Mouse (Mus musculus) MEL (cell line): ENCODE results near the gene Myh9. TPM values are rescaled to one million over a fixed set of nuclear protein-coding genes. Genes with fewer than 3 reads are reported as not detected.

Experiments
- DNase-seq: peaks from one replicate; pipeline ENCODE4 v3.0.0; 2011; ENCODE audit warnings: low read depth, low spot score
- H3K27ac ChIP-seq: 2 replicates; pipeline ENCODE4 v1.5.1; 2012; ENCODE audit warnings: low read depth, mild to moderate bottlenecking, control low read depth, low read length, moderate library complexity; ENCODE audit not compliant: control insufficient read depth
- H3K27me3 ChIP-seq, 2 experiments: fragments of 150-350 bp in 1 of 2; sonication (generic) in 1 of 2; 2 replicates each; pipeline ENCODE4 v1.6.1; 2012; ENCODE audit warnings: low read length in 2 of 2, mild to moderate bottlenecking in 2 of 2, improper control_type of control experiment in 1 of 2, moderate library complexity in 1 of 2; ENCODE audit not compliant: insufficient read depth in 2 of 2, control insufficient read depth in 1 of 2
- H3K36me3 ChIP-seq, 2 experiments: 2 replicates each; pipeline ENCODE4 v1.6.1; 2012 to 2014; ENCODE audit warnings: low read length in 2 of 2, improper control_type of control experiment in 1 of 2, inconsistent platforms in 1 of 2, mild to moderate bottlenecking in 1 of 2; ENCODE audit not compliant: insufficient read depth in 2 of 2, control insufficient read depth in 1 of 2
- H3K4me1 ChIP-seq, 2 experiments: fragments of 150-350 bp in 1 of 2; sonication (generic) in 1 of 2; 2 replicates each; pipeline ENCODE4 v1.6.1; 2012; ENCODE audit warnings: low read length in 2 of 2, improper control_type of control experiment in 1 of 2, mild to moderate bottlenecking in 1 of 2; ENCODE audit not compliant: insufficient read depth in 2 of 2, control insufficient read depth in 1 of 2
- H3K4me3 ChIP-seq, 2 experiments: fragments of 150-350 bp in 1 of 2; sonication (generic) in 1 of 2; 2 replicates each; pipeline ENCODE4 v1.5.1; 2012; ENCODE audit warnings: low read depth in 2 of 2, low read length in 2 of 2, mild to moderate bottlenecking in 2 of 2, moderate library complexity in 2 of 2, control low read depth in 1 of 2, improper control_type of control experiment in 1 of 2; ENCODE audit not compliant: control insufficient read depth in 1 of 2, insufficient read depth in 1 of 2
- H3K79me2 ChIP-seq: 2 replicates; pipeline ENCODE4 v1.6.1; 2012; ENCODE audit warnings: mild to moderate bottlenecking, low read length, moderate library complexity; ENCODE audit not compliant: control insufficient read depth, poor library complexity, insufficient read depth
- H3K9ac ChIP-seq: 2 replicates; pipeline ENCODE4 v1.6.1; 2012; ENCODE audit warnings: low read depth, mild to moderate bottlenecking, control low read depth, low read length, moderate library complexity; ENCODE audit not compliant: control insufficient read depth, poor library complexity, severe bottlenecking
- H3K9me3 ChIP-seq: fragments of 150-350 bp; sonication (generic); replicated peaks from 2 replicates; pipeline ENCODE4 v1.6.1; 2012; ENCODE audit warnings: mild to moderate bottlenecking, low read length, improper control_type of control experiment, moderate library complexity; ENCODE audit not compliant: insufficient read depth
- BHLHE40 ChIP-seq: IDR thresholded peaks from 2 replicates; pipeline ENCODE4 v1.6.1; 2012; ENCODE audit warnings: low read depth, mild to moderate bottlenecking, inconsistent platforms, low read length, improper control_type of control experiment, borderline replicate concordance
- CHD2 ChIP-seq: IDR thresholded peaks from 2 replicates; pipeline ENCODE4 v1.6.1; 2011; ENCODE audit warnings: low read length, improper control_type of control experiment
- E2F4 ChIP-seq: IDR thresholded peaks from 2 replicates; pipeline ENCODE4 v1.6.1; 2011; ENCODE audit warnings: low read depth, low read length, improper control_type of control experiment, borderline replicate concordance
- ELF1 ChIP-seq: IDR thresholded peaks from 2 replicates; pipeline ENCODE4 v1.6.1; 2014; ENCODE audit warnings: low read depth, mild to moderate bottlenecking, inconsistent platforms, low read length, improper control_type of control experiment, moderate library complexity
- ETS1 ChIP-seq: IDR thresholded peaks from 2 replicates; pipeline ENCODE4 v1.6.1; 2012; ENCODE audit warnings: low read depth, mild to moderate bottlenecking, inconsistent platforms, low read length, improper control_type of control experiment, moderate library complexity
- GABPA ChIP-seq: IDR thresholded peaks from 2 replicates; pipeline ENCODE4 v1.6.1; 2012; ENCODE audit warnings: low read depth, mild to moderate bottlenecking, inconsistent platforms, low read length, improper control_type of control experiment, moderate library complexity
- HCFC1 ChIP-seq: IDR thresholded peaks from 2 replicates; pipeline ENCODE4 v1.6.1; 2012; ENCODE audit warnings: low read depth, mild to moderate bottlenecking, inconsistent platforms, low read length, improper control_type of control experiment, moderate library complexity
- MAX ChIP-seq: IDR thresholded peaks from 2 replicates; pipeline ENCODE4 v1.6.1; 2011; ENCODE audit warnings: low read length, improper control_type of control experiment
- MXI1 ChIP-seq: IDR thresholded peaks from 2 replicates; pipeline ENCODE4 v1.6.1; 2011; ENCODE audit warnings: mild to moderate bottlenecking, low read depth, low read length, improper control_type of control experiment
- MYB ChIP-seq: IDR thresholded peaks from 2 replicates; pipeline ENCODE4 v1.6.1; 2011; ENCODE audit warnings: mild to moderate bottlenecking, low read depth, low read length, improper control_type of control experiment
- NELFE ChIP-seq: IDR thresholded peaks from 2 replicates; pipeline ENCODE4 v1.6.1; 2011; ENCODE audit warnings: low read depth, low read length, improper control_type of control experiment
- POLR2A ChIP-seq, 2 experiments: IDR thresholded peaks; 2 replicates each; pipeline ENCODE4 v1.6.1; 2011 to 2012; ENCODE audit warnings: low read length in 2 of 2, mild to moderate bottlenecking in 2 of 2, control low read depth in 1 of 2, improper control_type of control experiment in 1 of 2, low read depth in 1 of 2, moderate library complexity in 1 of 2; ENCODE audit not compliant: control insufficient read depth in 1 of 2, insufficient read depth in 1 of 2, poor library complexity in 1 of 2
- RAD21 ChIP-seq: IDR thresholded peaks from 2 replicates; pipeline ENCODE4 v1.6.1; 2011; ENCODE audit warnings: mild to moderate bottlenecking, low read depth, low read length, improper control_type of control experiment
- RCOR1 ChIP-seq: IDR thresholded peaks from 2 replicates; pipeline ENCODE4 v1.6.1; 2012; ENCODE audit warnings: low read depth, mild to moderate bottlenecking, inconsistent platforms, low read length, improper control_type of control experiment
- SMC3 ChIP-seq: IDR thresholded peaks from 2 replicates; pipeline ENCODE4 v1.6.1; 2011; ENCODE audit warnings: low read depth, low read length, improper control_type of control experiment
- TAL1 ChIP-seq: IDR thresholded peaks from 2 replicates; pipeline ENCODE4 v1.6.1; 2012; ENCODE audit warnings: mild to moderate bottlenecking, inconsistent platforms, low read length, moderate library complexity, mixed read lengths
- TBP ChIP-seq: IDR thresholded peaks from 2 replicates; pipeline ENCODE4 v1.8.0; 2011; ENCODE audit warnings: low read depth, low read length, improper control_type of control experiment
- TCF12 ChIP-seq: IDR thresholded peaks from 2 replicates; pipeline ENCODE4 v1.6.1; 2014; ENCODE audit warnings: low read depth, mild to moderate bottlenecking, inconsistent platforms, low read length, improper control_type of control experiment, moderate library complexity
- UBTF ChIP-seq: IDR thresholded peaks from 2 replicates; pipeline ENCODE4 v1.6.1; 2012; ENCODE audit warnings: low read depth, mild to moderate bottlenecking, inconsistent platforms, low read length, improper control_type of control experiment, moderate library complexity, borderline replicate concordance; ENCODE audit not compliant: insufficient read depth
- ZKSCAN1 ChIP-seq: IDR thresholded peaks from 2 replicates; pipeline ENCODE4 v1.6.1; 2012; ENCODE audit warnings: low read depth, mild to moderate bottlenecking, inconsistent platforms, low read length, improper control_type of control experiment, moderate library complexity
- ZMIZ1 ChIP-seq: IDR thresholded peaks from 2 replicates; pipeline ENCODE4 v1.6.1; 2012; ENCODE audit warnings: low read depth, mild to moderate bottlenecking, inconsistent platforms, low read length, improper control_type of control experiment, moderate library complexity
- ZNF384 ChIP-seq: IDR thresholded peaks from 2 replicates; pipeline ENCODE4 v1.6.1; 2012; ENCODE audit warnings: low read depth, mild to moderate bottlenecking, inconsistent platforms, low read length, improper control_type of control experiment
- polyA plus RNA-seq, 2 experiments: library from polyadenylated mRNA; stranded (reverse) in 1 of 2; unstranded in 1 of 2; fragments of >175 nt in 1 of 2; fragments of >200 nt in 1 of 2; gene quantifications; 2 replicates each; pipeline versions ENCODE4 v1.2.1 to v1.2.4; 2012; ENCODE audit warnings: low replicate concordance in 2 of 2, low read depth in 1 of 2; ENCODE audit not compliant: insufficient read length in 2 of 2, insufficient read depth in 1 of 2, missing spikeins in 1 of 2
- total RNA-seq: library from RNA; depleted of rRNA; stranded (reverse); fragments of 300-350 nt; gene quantifications from 2 replicates; pipeline ENCODE4 v1.2.3, GENCODE M21; 2012

Gene Myh9
- total and polyA plus RNA-seq, 3 experiments, result 59.3 to 176 (median 158) TPM

- H3K36me3 ChIP-seq, result peaks cover 0 to 28% of the 10 kb centered on the region in 2 experiments; a peak in 2 of 4 replicates
- H3K27ac ChIP-seq, result no peak overlapping the region
- no peaks in the 10 kb centered on the region for H3K27me3 ChIP-seq
- H3K9me3 ChIP-seq, result no peaks in the 10 kb centered on the region
- peaks cover 22 to 31% of the 10 kb centered on the region in 2 experiments for H3K4me1 ChIP-seq
- DNase-seq, result no peak
- no peak overlapping the region for H3K4me3 ChIP-seq
- H3K79me2 ChIP-seq, result peaks cover 49% of the 10 kb centered on the region
- TF ChIP-seq NELFE, result no peak
- no peak for TF ChIP-seq TBP
- TF ChIP-seq ZKSCAN1, result no peak
- no peak for TF ChIP-seq RCOR1
- TF ChIP-seq ZMIZ1, result no peak
- no peak for TF ChIP-seq CHD2
- TF ChIP-seq MYB, result no peak
- no peak for TF ChIP-seq GABPA
- TF ChIP-seq ELF1, result no peak
- no peak for TF ChIP-seq TCF12
- no peak for TF ChIP-seq ETS1
- TF ChIP-seq HCFC1, result no peak
- TF ChIP-seq TAL1, result no peak
- TF ChIP-seq E2F4, result no peak
- TF ChIP-seq ZNF384, result no peak
- TF ChIP-seq BHLHE40, result no peak
- TF ChIP-seq POLR2A (IDR thresholded peaks at IDR 0.05; ENCODE audit: control insufficient read depth in 1 of 2, insufficient read depth in 1 of 2, low read depth in 1 of 2, low read length in 2 of 2, poor library complexity in 1 of 2), result no peak
- no peak for TF ChIP-seq MXI1
- no peak for TF ChIP-seq SMC3
- H3K9ac ChIP-seq, result no peak overlapping the region
These were observed 14.2 kb downstream of the Myh9 start for GRCm38 (mm10) chr15:77827794-77828193.

GRCm38 (mm10) chr15:77827379-77827778 lies 14.6 kb downstream of the Myh9 start:
- no peak overlapping the region for H3K9ac ChIP-seq
- no peaks in the 10 kb centered on the region for H3K9me3 ChIP-seq
- no peak overlapping the region for H3K27ac ChIP-seq
- peaks cover 50% of the 10 kb centered on the region for H3K79me2 ChIP-seq
- no peak for TF ChIP-seq MAX
- no peak for TF ChIP-seq TBP
- TF ChIP-seq RAD21, result no peak
- no peak for TF ChIP-seq ZKSCAN1
- TF ChIP-seq UBTF, result no peak
- no peak for TF ChIP-seq ELF1
- no peak overlapping the region for H3K4me3 ChIP-seq
- no peak for DNase-seq
- no peaks in the 10 kb centered on the region for H3K27me3 ChIP-seq
- peaks cover 0 to 27% of the 10 kb centered on the region in 2 experiments; a peak in 2 of 4 replicates for H3K36me3 ChIP-seq
- peaks cover 22 to 34% of the 10 kb centered on the region in 2 experiments for H3K4me1 ChIP-seq
